Mouse (Mus musculus) forebrain, embryonic 15.5 days (tissue): ENCODE results near the gene Fam120b. TPM values are rescaled to one million over a fixed set of nuclear protein-coding genes. Genes with fewer than 3 reads are reported as not detected.

Experiments
- polyA plus RNA-seq: library from polyadenylated mRNA; unstranded; fragments of >200 nt; fragmentation: Nextera tagmentation; extraction: Ambion mirVana; gene quantifications from 2 replicates; pipeline ENCODE4 v1.2.1, GENCODE M21; 2015

Fam120b gene
- polyA plus RNA-seq, 1 experiment from 2014 or later, result 48.6 TPM

Other genes with a start within 250 kb of the Fam120b start
- gene Dll1, start 19.3 kb upstream of the Fam120b start, polyA plus RNA-seq, result 34.6 and 35.9 TPM in 2 replicates
- 238 and 248 TPM in 2 replicates for gene Psmb1, start 103.5 kb downstream of the Fam120b start, polyA plus RNA-seq
- gene Tbp, start 103.7 kb downstream of the Fam120b start, polyA plus RNA-seq, result 69.3 and 71.3 TPM in 2 replicates
- gene Pdcd2, start 131.1 kb downstream of the Fam120b start, polyA plus RNA-seq, result 60.0 and 64.7 TPM in 2 replicates
- 1.4 and 2.2 TPM in 2 replicates for gene Prdm9, start 168.2 kb downstream of the Fam120b start, polyA plus RNA-seq